Mouse (Mus musculus) ES-Bruce4 (cell line): ENCODE measurements at regions not wholly inside any gene's neighbourhood (a gene's known extent, or its start where the extent isn't known, plus 50 kb on each side); places are given as distances from the start of the nearest gene placed in this dataset.

Source experiments
- CTCF ChIP-seq: IDR thresholded peaks from one replicate; pipeline ENCODE4 v1.8.1; 2011; ENCODE audit warnings: low read depth, low read length
- EP300 ChIP-seq: IDR thresholded peaks from 2 replicates; pipeline ENCODE4 v1.6.1; 2011; ENCODE audit warnings: low read depth, low read length; ENCODE audit not compliant: insufficient read depth

DNA sequence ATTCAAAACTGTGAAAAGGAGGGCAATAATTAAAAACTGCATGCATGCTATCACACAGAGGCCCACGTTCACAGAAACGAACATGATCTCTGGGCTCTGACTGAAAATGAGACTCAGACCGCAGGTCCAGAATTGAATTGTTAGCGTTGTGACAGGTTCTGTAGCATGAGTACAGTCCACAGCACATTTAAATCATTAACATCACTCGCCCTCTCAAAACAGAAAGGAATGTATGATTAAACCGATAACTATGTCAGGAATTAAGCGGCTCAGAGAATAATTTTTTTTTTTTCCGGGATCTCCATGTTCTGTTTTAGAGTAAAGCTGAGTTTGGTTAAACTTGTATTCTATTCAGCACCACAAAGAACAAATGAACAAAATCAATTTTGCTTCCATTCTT lies 634.3 kb upstream of the Pitx2 start:
- TF ChIP-seq EP300 (no peak), CTCF (no peak)
